Mouse (Mus musculus) intestine, postnatal 0 days (tissue): Measurements from ENCODE around the gene Tsks. TPM values are rescaled to one million over a fixed set of nuclear protein-coding genes. Genes with fewer than 3 reads are reported as not detected.

Source experiments
- ATAC-seq: fragments of 200-750 bp; cut with Nextera tagmentation; 2 replicates; pipeline ENCODE4 v1.8.0; 2017; ENCODE audit warnings: mild to moderate bottlenecking, moderate TSS enrichment, moderate library complexity
- H3K27ac ChIP-seq: fragments of 300-500 bp; sonication (generic); 2 replicates; pipeline ENCODE4 v1.5.1; 2014; ENCODE audit warnings: mild to moderate bottlenecking, low read depth, low read length, moderate library complexity
- H3K27me3 ChIP-seq: fragments of 300-500 bp; sonication (generic); replicated peaks from 2 replicates; pipeline ENCODE4 v1.6.1; 2014; ENCODE audit warnings: low read length, mixed read lengths; ENCODE audit not compliant: control insufficient read depth, insufficient read depth
- H3K36me3 ChIP-seq: fragments of 300-500 bp; sonication (generic); 2 replicates; pipeline ENCODE4 v1.6.1; 2014; ENCODE audit warnings: mild to moderate bottlenecking, moderate library complexity; ENCODE audit not compliant: control insufficient read depth, insufficient read depth
- H3K4me1 ChIP-seq: fragments of 300-500 bp; sonication (generic); replicated peaks from 2 replicates; pipeline ENCODE4 v1.6.1; 2014; ENCODE audit warnings: antibody characterized with exemption, low read length, mixed read lengths; ENCODE audit not compliant: control insufficient read depth, insufficient read depth
- H3K4me2 ChIP-seq: fragments of 300-500 bp; sonication (generic); replicated peaks from 2 replicates; pipeline ENCODE4 v1.6.1; 2014; ENCODE audit warnings: low read depth, mild to moderate bottlenecking, moderate library complexity
- H3K4me3 ChIP-seq: fragments of 300-500 bp; sonication (generic); 2 replicates; pipeline ENCODE4 v1.5.1; 2014; ENCODE audit warnings: low read depth, low read length
- H3K9ac ChIP-seq: fragments of 300-500 bp; sonication (generic); 2 replicates; pipeline ENCODE4 v1.6.1; 2014; ENCODE audit warnings: mild to moderate bottlenecking, low read depth, low read length
- H3K9me3 ChIP-seq: fragments of 300-500 bp; sonication (generic); 2 replicates; pipeline ENCODE4 v1.6.1; 2016; ENCODE audit warnings: mixed run types; ENCODE audit not compliant: control insufficient read depth
- CTCF ChIP-seq: sonication (generic); IDR thresholded peaks from 2 replicates; pipeline ENCODE4 v1.5.1; 2016; ENCODE audit warnings: low read depth, mild to moderate bottlenecking, control low read depth, antibody characterized with exemption, moderate library complexity
- WGBS: fragments of 180-500 bp; shearing (Covaris S2); extraction: QIAGEN DNeasy Blood & Tissue Kit; methylation state at CpG from one replicate; pipeline ENCODE4 v1.1.7; 2014; 5-methylcytosine and 5-hydroxymethylcytosine counted together
- polyA plus RNA-seq: library from polyadenylated mRNA; unstranded; fragments of >200 nt; fragmentation: Nextera tagmentation; extraction: Ambion mirVana; gene quantifications from 2 replicates; pipeline ENCODE4 v1.2.1, GENCODE M21; 2015

The Tsks gene
- polyA plus RNA-seq, 1 experiment from 2014 or later, result 0.13 TPM

- no peaks in the 10 kb centered on the region for H3K9me3 ChIP-seq
- peak; percentile 99 for ATAC-seq
These were observed 13.5 kb upstream of the Tsks start, which contains the start of gene Ap2a1 for GRCm38 (mm10) chr7:44929204-44930151. Gene Ap2a1, minus strand, starts transcription at chr7:44929496.

DNA sequence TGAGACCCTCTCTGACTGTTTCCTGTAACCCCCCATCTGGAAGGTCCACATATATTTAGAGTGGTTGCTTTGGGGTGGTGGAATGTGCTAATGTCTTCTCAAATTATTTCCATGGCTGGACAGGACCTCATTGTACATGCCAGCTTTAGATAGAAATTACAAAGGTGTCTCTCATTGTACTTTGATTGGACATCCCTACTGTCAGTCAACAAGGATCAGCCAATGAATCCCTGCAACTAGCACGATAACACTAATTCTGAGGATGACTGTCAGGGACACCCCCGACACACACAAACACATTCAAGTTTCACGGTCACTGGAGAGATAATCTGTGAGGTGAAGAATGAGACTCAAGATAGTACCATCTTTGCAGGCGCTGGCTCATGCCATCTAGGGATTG is 4.3 kb upstream of the Tsks start:
- Histone ChIP-seq H3K27me3 (no peaks in the 10 kb centered on the region; the same call in 1 of the 2 replicates), H3K4me2 (no peak overlapping the region), H3K4me1 (no peaks in the 10 kb centered on the region), H3K4me3 (no peak overlapping the region), H3K9ac (no peak overlapping the region), H3K9me3 (peaks cover 5% of the 10 kb centered on the region; the same call in 1 of the 2 replicates), H3K27ac (no peak overlapping the region), H3K36me3 (no peaks in the 10 kb centered on the region)
- 89% methylated on average over 4 of the region's 4 CpGs for WGBS
- no peak for ATAC-seq
- no peak for TF ChIP-seq CTCF

More at GRCm38 (mm10) chr7:44929204-44930151, 13.5 kb upstream of the Tsks start, which contains the start of gene Ap2a1:
- Histone ChIP-seq H3K9ac (peak within 1 kb of the TSS; percentile 88), H3K4me2 (peak within 1 kb of the TSS; percentile 73), H3K27ac (peak within 1 kb of the TSS; percentile 89), H3K4me3 (peak within 1 kb of the TSS; percentile 99), H3K4me1 (peaks cover 10% of the 10 kb centered on the region; the same call in 1 of the 2 replicates), H3K27me3 (no peaks in the 10 kb centered on the region), H3K36me3 (peaks cover 11% of the 10 kb centered on the region; the same call in 1 of the 2 replicates)
- WGBS, result under 1% methylated on average over 84 of the region's 84 CpGs
- TF ChIP-seq CTCF, result peak; percentile 33

GRCm38 (mm10) chr7:44949922-44950321 is 6.9 kb downstream of the Tsks start:
- Histone ChIP-seq H3K9me3 (no peaks in the 10 kb centered on the region), H3K27me3 (peaks cover 14% of the 10 kb centered on the region), H3K4me2 (no peak overlapping the region), H3K36me3 (no peaks in the 10 kb centered on the region), H3K4me1 (peaks cover 4% of the 10 kb centered on the region; the same call in 1 of the 2 replicates), H3K27ac (no peak overlapping the region), H3K9ac (no peak overlapping the region), H3K4me3 (no peak overlapping the region)
- TF ChIP-seq CTCF, result no peak
- ATAC-seq, result no peak
- WGBS, result 73% methylated on average over 6 of the region's 6 CpGs

- H3K4me2 ChIP-seq, result peak overlapping the region; percentile 99
- WGBS, result 0% methylated on average over 10 of the region's 10 CpGs
- peak overlapping the region; percentile 64 for H3K4me3 ChIP-seq
- no peak for TF ChIP-seq CTCF
- H3K27ac ChIP-seq, result 0 out of 2 replicates have a peak overlapping the region, but pooled peaks have one; percentile 7
- peak; percentile 66 for ATAC-seq
- H3K27me3 ChIP-seq, result peaks cover 14% of the 10 kb centered on the region
- H3K9me3 ChIP-seq, result no peaks in the 10 kb centered on the region
- H3K36me3 ChIP-seq, result no peaks in the 10 kb centered on the region
- 0 out of 2 replicates have a peak overlapping the region, but pooled peaks have one; percentile 34 for H3K9ac ChIP-seq
- H3K4me1 ChIP-seq, result peaks cover 4% of the 10 kb centered on the region; the same call in 1 of the 2 replicates
These were observed 9.0 kb downstream of the Tsks start for GRCm38 (mm10) chr7:44951960-44952359.

DNA sequence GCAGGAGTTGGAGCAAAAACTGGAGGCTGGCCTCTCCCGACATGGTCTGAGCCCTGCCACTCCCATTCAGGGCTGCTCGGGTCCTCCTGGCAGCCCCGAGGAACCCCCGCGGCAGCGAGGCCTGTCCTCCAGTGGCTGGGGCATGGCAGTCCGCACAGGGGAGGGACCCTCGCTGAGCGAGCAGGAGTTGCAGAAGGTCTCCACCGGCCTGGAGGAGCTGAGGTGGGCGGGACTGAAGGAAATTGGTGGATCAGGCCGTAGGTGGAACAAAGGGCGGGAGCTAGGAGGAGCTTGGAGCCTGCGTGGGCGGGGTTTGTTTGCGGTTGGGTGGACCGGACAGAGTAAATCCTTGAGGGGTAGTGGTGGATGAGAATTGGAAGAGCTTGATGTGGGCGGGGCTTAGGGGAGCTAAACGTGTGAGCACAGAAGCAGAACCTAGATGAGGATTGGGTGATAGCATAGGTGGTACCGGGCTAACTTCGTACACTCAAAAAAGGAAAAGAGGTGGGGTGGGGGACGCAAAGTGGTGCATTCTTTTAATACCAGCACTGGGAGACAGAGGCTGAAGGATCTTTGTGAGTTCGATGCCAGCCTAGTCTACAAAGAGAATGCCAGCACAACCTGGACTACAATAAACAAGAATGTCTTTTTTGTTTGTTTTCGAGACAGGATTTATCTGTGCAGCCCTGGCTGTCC is 9.8 kb downstream of the Tsks start:
- TF ChIP-seq CTCF, result no peak
- peak overlapping the region; percentile 99 for H3K4me2 ChIP-seq
- no peaks in the 10 kb centered on the region for H3K36me3 ChIP-seq
- peak overlapping the region; percentile 7; the same call in 1 of the 2 replicates for H3K27ac ChIP-seq
- peak; percentile 84 for ATAC-seq
- peak overlapping the region; percentile 34; the same call in 1 of the 2 replicates for H3K9ac ChIP-seq
- H3K27me3 ChIP-seq, result peaks cover 14% of the 10 kb centered on the region
- H3K4me3 ChIP-seq, result peak overlapping the region; percentile 64
- no peaks in the 10 kb centered on the region for H3K9me3 ChIP-seq
- peaks cover 4% of the 10 kb centered on the region; the same call in 1 of the 2 replicates for H3K4me1 ChIP-seq
- 4% methylated on average over 24 of the region's 24 CpGs for WGBS
